Comparison of ENCODE assay signal across 27 mouse cellular contexts in the genomic region with DNA sequence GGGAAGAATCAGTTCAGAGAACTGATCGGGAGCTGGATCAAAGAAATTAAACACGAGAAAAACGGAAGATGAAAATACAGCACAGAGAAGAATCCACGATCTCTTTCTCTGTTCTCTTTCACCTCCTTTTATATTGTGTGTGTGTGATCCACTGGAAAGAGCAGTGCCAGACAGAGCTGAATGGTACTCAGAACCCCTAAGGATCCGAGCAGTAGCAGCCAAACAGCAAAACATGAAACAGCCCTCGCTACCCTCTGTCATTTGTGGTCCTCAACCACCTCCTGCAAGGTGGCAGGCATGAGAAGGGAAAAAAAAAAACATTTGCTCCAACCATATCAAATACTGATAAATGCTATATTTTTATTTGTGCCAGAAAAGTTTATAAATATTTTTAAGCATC.
A peak's percentile ranks its signal among the peaks of the same experiment; 100 is the strongest.
DNase-seq lines count a peak whose midpoint lies in the region; ATAC-seq and TF ChIP-seq lines count a peak whose summit lies in the region.
"Had no signal": no experiment of that assay in that cellular context is flagged by ENCODE, and none has a peak within 500 bp of the region (broad histone marks: within the 10 kb centered on the region; RNA-seq: fewer than 3 reads in every experiment).

No protein-coding gene starts in this region.

- peak; percentile 53 to 55 for DNase-seq in cerebellum, postnatal 10 days
- no peak for DNase-seq in cerebellum, adult 11 months
- DNase-seq in frontal cortex, postnatal 14 days (ENCODE audit: low spot score in 2 of 2): no peak
- no peak for DNase-seq in left cerebral cortex, adult 2 months (ENCODE audit: extremely low spot score in 1 of 2, low spot score in 2 of 2)
- DNase-seq in left cerebral cortex, postnatal 25 days (ENCODE audit: low spot score in 2 of 2): no peak
- peak; percentile 11 for DNase-seq in brain, adult 2 months (ENCODE audit: low read depth, low spot score)
- DNase-seq in thymus, postnatal 25 days: no peak
- DNase-seq: adrenal gland, postnatal 10 days; cerebellum, adult 8-10 months; gastrocnemius, postnatal 25 days; heart, adult 11 months; kidney, adult 2 months; kidney, postnatal 36 days; liver; lung, postnatal 14 days; right cerebral cortex, postnatal 25 days; thymus, adult 18-20 months; thymus, postnatal 36 days had no signal

- H3K27ac ChIP-seq in left cerebral cortex, adult 2 months: no peak overlapping the region
- H3K27ac ChIP-seq: embryonic facial prominence, embryonic 10.5 days; embryonic facial prominence, embryonic 15.5 days; heart, embryonic 10.5 days; heart, embryonic 15.5 days; hindbrain, embryonic 14.5 days; intestine, embryonic 15.5 days; liver, embryonic 15.5 days; stomach, embryonic 15.5 days had no signal

- peak; percentile 85 for ATAC-seq in frontal cortex, adult (ENCODE audit: low TSS enrichment)
- ATAC-seq: intestine, embryonic 15.5 days had no signal

- H3K4me3 ChIP-seq in left cerebral cortex, adult 2 months: peak overlapping the region; percentile 29; the same call in 1 of the 2 replicates
- H3K4me3 ChIP-seq: embryonic facial prominence, embryonic 10.5 days; embryonic facial prominence, embryonic 15.5 days; heart, embryonic 10.5 days; heart, embryonic 15.5 days; intestine, embryonic 15.5 days; liver, embryonic 15.5 days; stomach, embryonic 15.5 days had no signal

- no peak for TF ChIP-seq CTCF in left cerebral cortex, adult 2 months (IDR thresholded peaks at IDR 0.05)

- intact Hi-C loops in left cerebral cortex, adult 2 months (cut with DNase I): no loop called here
- intact Hi-C loops in left cerebral cortex, postnatal 25 days (cut with DNase I): no loop called here

Comparison
In these comparisons a context has a peak if more than half of its experiments do, and no peak if none do; other contexts are left out.
1. DNase-seq: peak in cerebellum, postnatal 10 days (2 of 2) and brain, adult 2 months (single experiment); none in cerebellum, adult 11 months (single experiment), frontal cortex, postnatal 14 days (0 of 2), left cerebral cortex, adult 2 months (0 of 2), left cerebral cortex, postnatal 25 days (0 of 2) and thymus, postnatal 25 days (single experiment).